Mouse (Mus musculus): ENCODE measurements at regions not wholly inside any gene's neighbourhood (a gene's known extent, or its start where the extent isn't known, plus 50 kb on each side); places are given as distances from the start of the nearest gene placed in this dataset.

DNA sequence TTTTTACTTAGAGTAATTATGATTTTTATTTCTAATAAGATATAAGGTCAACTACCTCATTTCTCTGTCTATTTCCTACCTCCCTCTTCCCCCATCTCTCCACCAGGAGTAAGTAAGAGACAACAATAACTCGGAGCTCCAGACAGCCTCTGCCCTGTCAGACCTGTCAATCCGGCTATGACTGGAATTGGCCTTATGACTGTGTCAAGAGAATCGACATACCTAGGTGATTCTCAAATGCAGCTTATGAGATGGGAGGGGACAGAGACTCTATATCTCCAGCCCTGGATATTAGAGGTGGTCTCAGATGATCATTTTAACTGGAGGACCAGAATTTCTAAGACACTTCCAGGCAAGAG lies 216.3 kb upstream of the Ankrd55 start:
- no peaks in the 10 kb centered on the region for H3K9me3 ChIP-seq (ENCODE audit: control insufficient read depth, low read length)
- no peaks in the 10 kb centered on the region for H3K36me3 ChIP-seq (ENCODE audit: control insufficient read depth, insufficient read depth, low read length)
- H3K27ac ChIP-seq (replicated peaks; ENCODE audit: low read depth, low read length): no peak overlapping the region
- H3K4me1 ChIP-seq (ENCODE audit: control insufficient read depth, insufficient read depth, low read length): no peaks in the 10 kb centered on the region; the same call in 1 of the 2 replicates
- H3K27me3 ChIP-seq (ENCODE audit: control insufficient read depth, insufficient read depth, low read length): no peaks in the 10 kb centered on the region
- no peak overlapping the region for H3K4me2 ChIP-seq (ENCODE audit: low read depth, severe bottlenecking)
- 93% methylated on average over 3 of the region's 3 CpGs for WGBS
- H3K4me3 ChIP-seq (ENCODE audit: low read depth, low read length): no peak overlapping the region
- no peak overlapping the region for H3K9ac ChIP-seq (ENCODE audit: low read length)
- ATAC-seq (ENCODE audit: insufficient number of reproducible peaks, low FRiP score, low TSS enrichment, low read depth): no peak
- DNase-seq (ENCODE audit: low spot score): no peak

- Histone ChIP-seq H3K4me2 (ENCODE audit: low read depth, severe bottlenecking) (no peak overlapping the region), H3K4me3 (ENCODE audit: low read depth, low read length) (no peak overlapping the region), H3K9me3 (ENCODE audit: control insufficient read depth, low read length) (no peaks in the 10 kb centered on the region), H3K27me3 (ENCODE audit: control insufficient read depth, insufficient read depth, low read length) (no peaks in the 10 kb centered on the region), H3K27ac (replicated peaks; ENCODE audit: low read depth, low read length) (no peak overlapping the region), H3K36me3 (ENCODE audit: control insufficient read depth, insufficient read depth, low read length) (no peaks in the 10 kb centered on the region), H3K9ac (ENCODE audit: low read length) (no peak overlapping the region), H3K4me1 (ENCODE audit: control insufficient read depth, insufficient read depth, low read length) (no peaks in the 10 kb centered on the region; the same call in 1 of the 2 replicates)
- DNase-seq (ENCODE audit: low spot score) (no peak), ATAC-seq (ENCODE audit: insufficient number of reproducible peaks, low FRiP score, low TSS enrichment, low read depth) (no peak)
- WGBS: 90% methylated on average over 6 of the region's 6 CpGs
These were observed 214.5 kb upstream of the Ankrd55 start for GRCm38 (mm10) chr13:112073519-112074406.

- no peaks in the 10 kb centered on the region for H3K27me3 ChIP-seq (ENCODE audit: control insufficient read depth, insufficient read depth, low read length)
- no peak overlapping the region for H3K9ac ChIP-seq (ENCODE audit: low read length)
- no peaks in the 10 kb centered on the region; the same call in 1 of the 2 replicates for H3K4me1 ChIP-seq (ENCODE audit: control insufficient read depth, insufficient read depth, low read length)
- no peak overlapping the region for H3K4me3 ChIP-seq (ENCODE audit: low read depth, low read length)
- no peak overlapping the region for H3K4me2 ChIP-seq (ENCODE audit: low read depth, severe bottlenecking)
- 52% methylated on average over 5 of the region's 5 CpGs for WGBS
- ATAC-seq (ENCODE audit: insufficient number of reproducible peaks, low FRiP score, low TSS enrichment, low read depth) (no peak), DNase-seq (ENCODE audit: low spot score) (no peak)
- H3K9me3 ChIP-seq (ENCODE audit: control insufficient read depth, low read length): no peaks in the 10 kb centered on the region
- no peak overlapping the region for H3K27ac ChIP-seq (replicated peaks; ENCODE audit: low read depth, low read length)
- no peaks in the 10 kb centered on the region for H3K36me3 ChIP-seq (ENCODE audit: control insufficient read depth, insufficient read depth, low read length)
These were observed 212.3 kb upstream of the Ankrd55 start for GRCm38 (mm10) chr13:112075847-112076479.

GRCm38 (mm10) chr13:112078088-112078487 lies 210.2 kb upstream of the Ankrd55 start:
- Histone ChIP-seq H3K4me3 (ENCODE audit: low read depth, low read length) (no peak overlapping the region), H3K4me2 (ENCODE audit: low read depth, severe bottlenecking) (no peak overlapping the region), H3K4me1 (ENCODE audit: control insufficient read depth, insufficient read depth, low read length) (no peaks in the 10 kb centered on the region; the same call in 1 of the 2 replicates), H3K27ac (replicated peaks; ENCODE audit: low read depth, low read length) (no peak overlapping the region), H3K9ac (ENCODE audit: low read length) (no peak overlapping the region), H3K9me3 (ENCODE audit: control insufficient read depth, low read length) (no peaks in the 10 kb centered on the region), H3K27me3 (ENCODE audit: control insufficient read depth, insufficient read depth, low read length) (no peaks in the 10 kb centered on the region), H3K36me3 (ENCODE audit: control insufficient read depth, insufficient read depth, low read length) (no peaks in the 10 kb centered on the region)
- WGBS: 82% methylated on average over 5 of the region's 5 CpGs
- DNase-seq (ENCODE audit: low spot score) (no peak), ATAC-seq (ENCODE audit: insufficient number of reproducible peaks, low FRiP score, low TSS enrichment, low read depth) (no peak)

DNA sequence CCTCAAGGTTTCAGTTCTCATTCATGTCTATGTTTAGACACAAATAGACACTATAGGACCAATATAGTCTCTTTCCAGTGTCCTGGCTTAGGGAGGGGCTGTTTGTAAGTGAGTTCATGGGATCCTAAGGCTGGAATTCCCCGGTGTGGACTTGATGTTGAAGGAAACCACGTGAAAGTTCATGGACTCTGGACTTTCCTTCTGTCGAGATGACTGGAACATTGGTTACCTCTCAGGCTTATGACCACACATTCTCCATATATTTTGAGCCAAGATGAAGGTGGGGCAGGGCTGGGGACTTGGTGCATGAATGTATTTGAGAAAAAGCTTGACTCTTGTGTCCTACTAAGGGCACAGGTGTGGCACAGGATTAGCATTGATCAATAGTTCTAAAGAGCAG lies 206.3 kb upstream of the Ankrd55 start:
- H3K27ac ChIP-seq (replicated peaks; ENCODE audit: low read depth, low read length): no peak overlapping the region
- ATAC-seq (ENCODE audit: insufficient number of reproducible peaks, low FRiP score, low TSS enrichment, low read depth) (no peak), DNase-seq (ENCODE audit: low spot score) (no peak)
- H3K9me3 ChIP-seq (ENCODE audit: control insufficient read depth, low read length): no peaks in the 10 kb centered on the region
- H3K4me1 ChIP-seq (ENCODE audit: control insufficient read depth, insufficient read depth, low read length): no peaks in the 10 kb centered on the region
- no peak overlapping the region for H3K4me3 ChIP-seq (ENCODE audit: low read depth, low read length)
- WGBS: 78% methylated on average over 3 of the region's 3 CpGs
- H3K27me3 ChIP-seq (ENCODE audit: control insufficient read depth, insufficient read depth, low read length): no peaks in the 10 kb centered on the region
- no peaks in the 10 kb centered on the region for H3K36me3 ChIP-seq (ENCODE audit: control insufficient read depth, insufficient read depth, low read length)
- H3K4me2 ChIP-seq (ENCODE audit: low read depth, severe bottlenecking): no peak overlapping the region
- no peak overlapping the region for H3K9ac ChIP-seq (ENCODE audit: low read length)

DNA sequence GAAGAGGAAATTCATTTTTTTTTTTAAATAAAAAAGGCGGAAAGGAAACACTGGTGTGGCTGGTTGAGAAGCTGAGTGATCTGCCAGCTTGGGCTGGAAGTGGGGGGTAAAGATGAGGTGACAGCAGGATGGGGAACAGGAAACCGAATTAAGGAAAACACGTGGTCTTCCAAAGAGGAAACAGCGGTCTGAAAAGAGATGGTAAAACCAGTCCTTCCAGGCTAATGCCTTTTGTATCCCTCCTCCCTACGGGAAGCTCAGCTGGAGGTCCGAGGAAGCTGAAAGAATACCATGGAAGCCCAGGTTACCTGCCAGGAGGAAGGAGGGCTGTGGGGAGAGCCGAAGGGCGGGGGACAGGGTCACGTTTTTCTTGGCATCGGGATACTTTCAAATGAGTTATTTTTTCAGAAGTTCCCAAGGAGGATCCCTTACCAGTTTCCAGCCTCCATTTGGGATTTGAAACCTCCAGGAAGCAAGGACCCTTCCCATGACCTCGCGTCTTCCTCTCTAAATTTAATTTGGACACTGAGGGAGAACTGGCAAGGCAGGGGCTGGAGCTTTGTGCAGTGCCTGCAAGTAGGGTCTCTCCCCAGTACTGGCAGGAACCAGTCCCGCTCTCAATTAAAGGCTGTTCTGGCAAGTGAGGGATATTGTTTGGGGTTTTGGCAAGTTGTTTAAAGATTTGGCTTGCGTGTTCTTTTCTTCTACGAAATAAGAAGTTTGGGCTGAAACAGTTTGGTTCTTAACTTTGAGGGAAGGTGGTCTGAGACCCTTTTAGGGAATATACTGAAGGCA lies 203.6 kb upstream of the Ankrd55 start:
- Histone ChIP-seq H3K9ac (ENCODE audit: low read length) (no peak overlapping the region), H3K36me3 (ENCODE audit: control insufficient read depth, insufficient read depth, low read length) (no peaks in the 10 kb centered on the region), H3K4me3 (ENCODE audit: low read depth, low read length) (no peak overlapping the region), H3K27ac (replicated peaks; ENCODE audit: low read depth, low read length) (no peak overlapping the region), H3K27me3 (ENCODE audit: control insufficient read depth, insufficient read depth, low read length) (no peaks in the 10 kb centered on the region), H3K4me1 (ENCODE audit: control insufficient read depth, insufficient read depth, low read length) (peaks cover 6% of the 10 kb centered on the region; the same call in 1 of the 2 replicates), H3K4me2 (ENCODE audit: low read depth, severe bottlenecking) (no peak overlapping the region), H3K9me3 (ENCODE audit: control insufficient read depth, low read length) (no peaks in the 10 kb centered on the region)
- WGBS: 59% methylated on average over 15 of the region's 15 CpGs
- no peak for DNase-seq (ENCODE audit: low spot score)
- ATAC-seq (ENCODE audit: insufficient number of reproducible peaks, low FRiP score, low TSS enrichment, low read depth): no peak

DNA sequence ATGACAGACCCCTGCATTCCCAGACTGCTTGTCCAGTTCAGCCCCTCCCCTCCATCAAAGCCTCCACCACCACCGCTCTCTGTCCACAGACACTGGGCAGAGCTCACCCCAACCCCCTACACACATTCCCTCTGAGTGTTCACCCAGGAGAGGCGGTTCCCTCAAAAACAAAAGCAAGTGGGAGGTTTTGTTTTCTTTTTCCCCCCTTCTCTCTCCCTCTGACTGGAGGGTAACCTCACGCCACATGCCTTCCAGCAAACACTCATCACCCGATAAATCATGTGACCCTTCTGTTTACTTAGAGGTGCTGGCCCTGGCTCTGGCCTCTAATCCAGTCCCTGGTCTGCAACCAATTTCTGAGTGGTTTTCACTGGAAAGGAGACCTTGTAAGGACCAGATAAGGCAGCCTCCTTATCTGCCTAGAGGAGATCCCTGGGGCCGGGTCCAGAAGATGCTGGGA lies 199.9 kb upstream of the Ankrd55 start:
- Histone ChIP-seq H3K27ac (replicated peaks; ENCODE audit: low read depth, low read length) (no peak overlapping the region), H3K4me1 (ENCODE audit: control insufficient read depth, insufficient read depth, low read length) (peaks cover 6% of the 10 kb centered on the region; the same call in 1 of the 2 replicates), H3K36me3 (ENCODE audit: control insufficient read depth, insufficient read depth, low read length) (no peaks in the 10 kb centered on the region), H3K4me2 (ENCODE audit: low read depth, severe bottlenecking) (no peak overlapping the region), H3K27me3 (ENCODE audit: control insufficient read depth, insufficient read depth, low read length) (no peaks in the 10 kb centered on the region), H3K9me3 (ENCODE audit: control insufficient read depth, low read length) (no peaks in the 10 kb centered on the region), H3K9ac (ENCODE audit: low read length) (no peak overlapping the region), H3K4me3 (ENCODE audit: low read depth, low read length) (no peak overlapping the region)
- ATAC-seq (ENCODE audit: insufficient number of reproducible peaks, low FRiP score, low TSS enrichment, low read depth) (peak; percentile 80), DNase-seq (ENCODE audit: low spot score) (peak; percentile 59)
- 7% methylated on average over 5 of the region's 5 CpGs for WGBS

DNA sequence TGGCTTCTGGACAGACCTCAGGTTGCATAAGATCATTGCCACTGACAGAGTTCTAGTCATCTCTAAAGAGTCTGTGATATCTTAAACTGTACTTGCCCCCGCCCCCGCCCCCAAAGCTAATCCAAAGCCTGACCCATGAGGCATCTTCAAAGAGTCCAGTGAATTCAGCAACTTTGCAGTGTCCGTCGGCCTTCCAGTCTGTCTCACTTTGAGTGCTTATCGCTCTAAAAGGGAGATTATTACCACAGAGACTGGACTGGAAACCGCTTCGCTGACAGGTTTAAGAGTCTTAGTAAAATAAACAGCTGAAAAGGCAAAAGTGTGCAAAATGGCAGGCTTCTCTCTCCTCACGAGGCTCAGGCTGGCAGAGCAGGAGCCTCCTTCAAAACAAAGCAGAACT lies 197.5 kb upstream of the Ankrd55 start:
- no peak overlapping the region for H3K4me3 ChIP-seq (ENCODE audit: low read depth, low read length)
- H3K9ac ChIP-seq (ENCODE audit: low read length): no peak overlapping the region
- H3K4me1 ChIP-seq (ENCODE audit: control insufficient read depth, insufficient read depth, low read length): peaks cover 6% of the 10 kb centered on the region; the same call in 1 of the 2 replicates
- WGBS: 42% methylated on average over 8 of the region's 8 CpGs
- ATAC-seq (ENCODE audit: insufficient number of reproducible peaks, low FRiP score, low TSS enrichment, low read depth) (no peak), DNase-seq (ENCODE audit: low spot score) (no peak)
- no peaks in the 10 kb centered on the region for H3K9me3 ChIP-seq (ENCODE audit: control insufficient read depth, low read length)
- H3K4me2 ChIP-seq (ENCODE audit: low read depth, severe bottlenecking): no peak overlapping the region
- H3K27ac ChIP-seq (replicated peaks; ENCODE audit: low read depth, low read length): no peak overlapping the region
- H3K36me3 ChIP-seq (ENCODE audit: control insufficient read depth, insufficient read depth, low read length): no peaks in the 10 kb centered on the region
- no peaks in the 10 kb centered on the region for H3K27me3 ChIP-seq (ENCODE audit: control insufficient read depth, insufficient read depth, low read length)

All from limb, embryonic 11.5 days (tissue).